Mouse (Mus musculus): ENCODE results near the gene Poc5.

DNA sequence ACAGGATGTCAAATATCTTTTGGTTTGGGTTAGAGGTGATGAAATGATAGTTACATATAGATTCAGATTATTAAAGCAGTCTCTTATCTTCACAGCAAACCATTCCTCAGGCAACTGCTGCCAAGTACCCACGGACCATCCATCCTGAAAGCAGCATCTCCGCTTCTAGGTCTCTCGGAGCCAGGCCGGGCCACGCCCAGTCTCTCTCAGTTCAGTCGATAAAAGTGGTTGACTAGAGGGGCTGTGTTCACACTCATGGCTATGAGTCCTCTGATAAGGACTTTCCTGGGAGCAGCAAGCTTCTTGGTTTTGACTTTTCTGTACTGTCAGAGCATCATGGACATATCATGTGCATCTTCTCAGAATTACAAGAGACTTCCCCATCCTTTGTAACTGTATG is 26.3 kb downstream of the Poc5 start:
- no peak for TF ChIP-seq CTCF (IDR thresholded peaks at IDR 0.05; ENCODE audit: borderline replicate concordance, insufficient read depth, low read depth, low read length)
- no peak for TF ChIP-seq POLR2A (IDR thresholded peaks at IDR 0.05; ENCODE audit: borderline replicate concordance, insufficient read depth, low read length)
